Mouse (Mus musculus): ENCODE results near the gene Gm49355.
"Not testable (repeated sequence)": the region's sequence is repeated elsewhere in the genome, so short reads cannot be mapped to it uniquely, and the experiment has no call there.

DNA sequence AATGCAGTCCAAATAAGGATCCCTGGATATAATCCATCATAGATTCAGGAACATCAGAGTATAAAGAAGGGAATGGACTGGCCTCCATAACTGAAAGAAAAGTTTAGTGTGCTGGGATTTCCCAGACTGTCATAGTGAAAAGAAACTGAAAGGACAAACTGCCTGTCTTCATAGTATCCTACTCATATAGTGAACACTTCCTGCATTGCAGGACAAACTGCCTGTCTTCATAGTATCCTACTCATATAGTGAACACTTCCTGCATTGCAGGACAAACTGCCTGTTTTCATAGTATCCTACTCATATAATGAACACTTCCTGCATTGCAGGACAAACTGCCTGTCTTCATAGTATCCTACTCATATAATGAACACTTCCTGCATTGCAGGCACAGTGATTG, 6.0 kb downstream of the Gm49355 start:
- not testable (repeated sequence) for TF ChIP-seq ZNF384 (IDR thresholded peaks at IDR 0.05; ENCODE audit: low read depth, low read length); HCFC1 (IDR thresholded peaks at IDR 0.05; ENCODE audit: borderline replicate concordance, insufficient read depth, low read length); ZC3H11A (IDR thresholded peaks at IDR 0.05; ENCODE audit: borderline replicate concordance, low read depth, low read length); CHD2 (IDR thresholded peaks at IDR 0.05; ENCODE audit: low read depth, low read length)
